Mouse (Mus musculus) cerebellum, adult 2 months (tissue): ENCODE results near the gene Tmem269.

ENCODE experiments used
- CTCF ChIP-seq: fragments of 200-500 bp; IDR thresholded peaks from 2 replicates; pipeline ENCODE4 v1.5.1; 2011; ENCODE audit warnings: low read depth, mild to moderate bottlenecking, control low read depth, low read length, moderate library complexity, borderline replicate concordance; ENCODE audit not compliant: insufficient read depth
- POLR2A ChIP-seq: fragments of 200-500 bp; IDR thresholded peaks from 2 replicates; pipeline ENCODE4 v1.6.1; 2011; ENCODE audit warnings: low read length, control low read depth, borderline replicate concordance; ENCODE audit not compliant: insufficient read depth

DNA sequence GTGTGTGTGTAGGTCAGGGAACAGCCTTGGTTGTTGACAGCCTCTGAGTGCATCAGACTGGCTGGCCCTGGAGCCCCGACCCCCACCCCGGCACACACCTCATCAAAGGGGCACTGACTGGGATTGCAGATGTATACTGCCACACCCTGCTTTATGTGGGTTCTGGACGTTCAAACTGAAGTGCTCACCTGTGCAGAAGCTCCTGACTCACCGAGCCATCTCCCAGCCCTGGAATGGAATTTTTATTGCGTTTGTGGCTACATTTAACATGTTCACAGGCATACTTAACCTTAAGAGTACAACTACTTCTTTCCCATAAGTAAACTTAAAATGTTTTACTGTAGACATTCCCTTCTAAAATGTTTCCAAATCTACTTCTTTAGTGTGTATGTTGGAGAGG is 60.1 kb downstream of the Tmem269 start:
- no peak for TF ChIP-seq CTCF
- TF ChIP-seq POLR2A = no peak
